Mouse (Mus musculus) c-Kit-negative CD71-positive TER-119-positive erythroid progenitor cells, embryonic 14.5 days (primary cell): ENCODE measurements around the gene Olfr231.

Experiments
- DNase-seq: peaks from one replicate; pipeline ENCODE4 v3.0.0-alpha.2; 2013; ENCODE audit warnings: low read depth, low spot score

Gene Olfr231

DNA sequence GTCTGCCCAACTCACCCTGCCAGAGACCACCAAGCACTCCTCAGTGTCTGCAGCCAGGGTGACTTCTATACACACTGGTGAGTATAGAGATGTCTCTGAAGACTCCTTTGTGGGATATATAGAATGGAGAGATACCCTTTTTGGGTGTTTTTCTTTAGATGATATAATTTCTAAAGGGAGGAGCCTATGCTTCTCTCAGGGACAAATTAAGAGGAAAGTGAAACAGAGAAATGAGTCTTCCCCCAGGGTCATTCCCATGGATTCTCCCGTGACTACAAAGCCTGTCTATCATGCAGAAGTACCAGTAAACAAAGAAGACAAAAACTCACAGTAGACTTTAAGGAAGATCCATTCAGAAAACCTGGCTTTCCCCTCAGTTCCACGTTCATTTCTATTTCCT is at the start of gene Olfr231:
Olfr231 (minus strand) TSS at position 101 of the 400 bp plus-strand sequence.
- no peak for DNase-seq

- peak; percentile 67 for DNase-seq
These were observed 48.1 kb upstream of the Olfr231 start for GRCm38 (mm10) chr1:174169024-174169423.

- no peak for DNase-seq
These were observed 38.1 kb upstream of the Olfr231 start for GRCm38 (mm10) chr1:174159095-174159494.

GRCm38 (mm10) chr1:174158512-174158911 is 37.5 kb upstream of the Olfr231 start:
- DNase-seq, result no peak

DNA sequence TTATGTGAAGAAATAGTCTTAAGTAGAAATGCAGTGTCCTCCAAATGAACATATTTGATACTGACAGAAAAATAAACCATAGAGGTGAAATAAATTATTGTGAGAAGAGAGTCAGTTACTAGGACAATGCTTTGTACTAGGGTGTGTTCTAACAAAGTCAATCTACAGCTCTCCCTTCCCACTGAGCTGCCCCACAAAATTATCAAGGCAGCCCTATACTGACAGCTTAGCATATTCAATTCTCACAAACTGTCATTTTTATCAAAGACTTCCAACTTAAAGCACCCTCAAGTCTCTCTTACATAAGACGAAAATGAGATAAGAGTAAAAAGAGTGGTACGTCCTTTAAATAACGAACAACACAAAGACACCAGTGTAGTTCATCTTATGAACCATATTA is 36.7 kb upstream of the Olfr231 start:
- no peak for DNase-seq

DNA sequence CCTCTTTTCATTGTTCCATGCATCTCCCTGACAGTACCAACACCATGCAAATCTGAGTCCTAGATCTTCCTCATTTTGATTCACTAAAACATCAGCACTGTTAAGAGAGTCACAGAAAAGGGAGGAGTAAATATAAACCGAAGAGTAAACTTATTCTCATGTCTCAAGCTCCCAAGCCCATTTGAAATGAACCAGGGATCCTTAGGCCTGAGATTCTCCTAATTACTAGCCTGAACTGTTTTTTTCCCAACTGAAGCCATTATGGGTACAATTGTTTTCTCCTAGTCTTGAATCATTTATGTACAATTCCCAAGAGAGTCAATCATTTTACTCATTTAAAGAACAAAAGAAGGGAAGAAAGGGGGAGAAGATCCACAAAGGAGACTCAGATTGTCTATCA is 34.4 kb upstream of the Olfr231 start, which contains the start of gene Olfr420:
Olfr420 (plus strand) TSS at position 301 of the 400 bp plus-strand sequence.
- no peak for DNase-seq

DNA sequence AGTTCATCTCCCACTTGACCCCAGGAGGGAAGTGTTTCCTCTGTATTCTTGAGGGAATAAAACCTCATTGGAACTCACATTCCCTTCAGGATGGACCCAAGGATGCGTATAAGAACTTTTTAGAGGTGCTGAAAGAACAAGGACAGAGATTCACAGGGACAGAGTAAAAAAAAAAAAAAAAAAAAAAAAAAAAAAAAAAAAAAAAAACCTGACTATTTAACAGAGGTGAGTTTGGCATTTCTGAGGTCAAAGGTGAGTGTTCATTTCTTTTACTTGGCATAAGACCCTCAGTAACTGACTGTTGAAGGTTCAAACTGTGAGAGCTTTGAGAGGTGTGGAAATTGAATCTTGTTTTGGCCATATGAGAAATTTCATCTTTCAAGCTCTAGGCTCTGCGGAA is 28.3 kb upstream of the Olfr231 start:
- DNase-seq, result no peak

DNA sequence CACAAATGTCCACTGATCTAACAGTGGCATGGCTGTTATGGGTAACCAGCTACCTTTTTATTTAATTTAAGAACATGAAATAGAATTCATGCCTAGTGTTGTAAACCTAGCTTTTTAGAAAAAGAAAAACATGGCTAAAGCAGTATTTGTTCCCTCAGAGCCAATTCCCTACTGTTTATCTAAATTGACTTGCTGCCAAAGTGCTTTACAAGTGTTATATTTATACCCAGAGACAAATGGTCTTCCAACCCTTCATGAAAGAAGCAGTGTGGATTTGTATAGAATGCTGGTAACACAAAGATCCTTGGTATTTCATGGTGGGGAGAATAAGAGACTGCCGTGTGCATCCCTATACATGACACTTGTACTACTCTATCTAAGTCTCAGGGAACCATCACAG is 25.7 kb upstream of the Olfr231 start:
- DNase-seq, result no peak

DNA sequence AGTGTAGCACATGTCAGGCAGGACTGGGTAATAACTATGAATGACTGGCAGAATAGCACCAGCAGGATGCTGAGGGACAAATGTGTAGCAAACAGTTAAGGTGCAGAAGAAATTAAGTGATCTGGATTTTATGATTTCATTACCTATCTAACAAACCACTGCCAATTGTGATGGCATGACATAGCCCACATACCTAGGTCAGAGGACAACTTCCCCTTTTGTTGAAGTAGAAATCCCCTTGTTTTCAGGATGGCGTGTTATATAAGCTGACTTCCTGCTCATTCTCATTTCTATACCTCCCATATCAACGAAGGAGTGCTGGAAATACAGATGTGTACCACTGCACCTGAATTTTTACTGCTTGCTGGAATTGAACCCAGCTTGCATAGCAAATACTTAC is 20.4 kb upstream of the Olfr231 start:
- no peak for DNase-seq

GRCm38 (mm10) chr1:174131999-174132398 is 11.0 kb upstream of the Olfr231 start:
- no peak for DNase-seq

DNA sequence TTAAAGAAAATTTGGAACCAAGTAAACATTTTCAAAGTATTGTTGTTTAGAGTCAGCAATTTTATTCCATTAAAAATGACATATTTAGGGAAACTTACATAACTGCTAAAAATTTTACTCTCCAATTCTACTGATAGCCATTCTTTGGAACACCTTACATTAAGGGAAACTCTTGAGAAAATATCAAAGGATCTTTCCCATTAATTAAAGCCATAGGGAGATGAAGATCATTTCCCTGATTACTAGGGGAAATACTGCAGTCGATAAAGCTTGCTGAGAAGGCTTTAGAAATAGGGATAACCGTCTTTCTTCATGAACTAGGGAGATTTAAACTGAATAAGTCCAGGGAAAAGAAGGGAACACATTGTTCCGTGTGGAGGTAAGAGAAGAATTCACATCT is 10.3 kb upstream of the Olfr231 start, which contains the start of gene Olfr424:
Olfr424 (plus strand) TSS at position 301 of the 400 bp plus-strand sequence.
- no peak for DNase-seq

- DNase-seq, result no peak
These were observed 17.2 kb downstream of the Olfr231 start for GRCm38 (mm10) chr1:174103735-174104134.

- no peak for DNase-seq
These were observed 24.4 kb downstream of the Olfr231 start, which contains the start of gene Olfr427 for GRCm38 (mm10) chr1:174096591-174096990. Gene Olfr427, plus strand, starts transcription at chr1:174096891.

DNA sequence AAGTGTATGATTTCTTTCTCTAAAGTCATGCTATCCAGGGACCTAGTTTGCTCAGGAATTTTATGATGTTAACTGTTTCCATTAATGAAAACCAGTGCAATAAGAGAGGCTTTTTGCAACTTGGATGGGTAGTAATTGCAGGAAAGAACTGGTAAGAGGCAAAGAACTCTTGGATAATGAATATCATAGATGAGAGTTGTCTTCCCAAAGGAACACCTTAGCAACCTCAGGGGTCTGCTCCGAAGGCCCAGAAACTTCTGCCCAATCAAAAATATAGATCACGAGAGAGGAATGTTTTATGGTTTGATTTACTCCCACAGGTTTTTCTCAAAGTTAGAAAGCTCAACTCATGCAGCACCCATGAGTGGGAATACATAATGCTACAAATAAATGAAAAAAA is 36.9 kb downstream of the Olfr231 start, which contains the start of gene Olfr429:
Olfr429 (plus strand) TSS at position 301 of the 400 bp plus-strand sequence.
- DNase-seq, result no peak

DNA sequence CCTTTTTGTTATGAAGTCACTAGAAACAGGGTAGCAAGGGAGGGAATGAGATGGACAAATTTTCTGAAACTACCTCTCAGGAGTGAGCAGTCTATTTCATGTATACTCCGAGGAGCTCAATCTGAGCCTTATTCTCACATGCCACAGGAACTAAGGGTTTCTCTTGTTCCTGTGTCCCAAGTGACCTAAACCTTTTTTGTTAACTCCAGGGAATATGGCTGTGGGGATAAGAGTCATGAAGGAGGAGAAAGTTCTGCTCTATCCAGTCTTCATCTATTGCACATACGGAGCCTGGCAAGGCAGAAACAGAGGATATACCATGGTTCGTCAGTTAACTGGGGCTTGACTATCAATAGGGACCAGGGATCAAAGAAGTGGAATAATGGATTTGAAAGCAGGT is 54.7 kb downstream of the Olfr231 start, which contains the start of gene Olfr430:
Olfr430 (plus strand) TSS at position 301 of the 400 bp plus-strand sequence.
- no peak for DNase-seq
